Mouse (Mus musculus): ENCODE data around the gene Prpf6. TPM values are rescaled to one million over a fixed set of nuclear protein-coding genes. Genes with fewer than 3 reads are reported as not detected.
A peak's percentile ranks its signal among the peaks of the same experiment; 100 is the strongest.

Prpf6 gene
- total RNA-seq, 1 experiment, result 67.8 TPM

- in situ Hi-C loops (cut with MboI; ENCODE audit: low sequenced_read_pairs in 2 of 2, unreplicated experiment in 2 of 2), result no loop called here
- DNase-seq (ENCODE audit: low read depth, low spot score), result no peak
- peak within 1 kb of the TSS; percentile 83 for H3K9ac ChIP-seq (ENCODE audit: insufficient read depth, low read depth, low read length, poor library complexity, severe bottlenecking)
- no peak within 1 kb of the TSS for H3K27ac ChIP-seq (ENCODE audit: insufficient read depth, low read depth, low read length, poor library complexity, severe bottlenecking)
- H3K9me3 ChIP-seq (ENCODE audit: control insufficient read depth, insufficient read depth, low read depth, low read length), result no peaks in the 10 kb centered on the region
- peaks cover 4 to 6% of the 10 kb centered on the region in 2 experiments; a peak in 2 of 4 replicates for H3K4me1 ChIP-seq (ENCODE audit: control insufficient read depth in 2 of 2, insufficient read depth in 2 of 2, low read length in 2 of 2, poor library complexity in 1 of 2)
- no peaks in the 10 kb centered on the region for H3K36me3 ChIP-seq (ENCODE audit: control insufficient read depth, insufficient read depth, low read length, poor library complexity, severe bottlenecking)
- TF ChIP-seq ZC3H11A (IDR thresholded peaks at IDR 0.05; ENCODE audit: borderline replicate concordance, low read depth, low read length) (no peak), CHD2 (IDR thresholded peaks at IDR 0.05; ENCODE audit: low read depth, low read length) (no peak), MAFK (IDR thresholded peaks at IDR 0.05; ENCODE audit: insufficient read depth, low read depth, low read length) (no peak), ZNF384 (IDR thresholded peaks at IDR 0.05; ENCODE audit: low read depth, low read length) (no peak), HCFC1 (IDR thresholded peaks at IDR 0.05; ENCODE audit: borderline replicate concordance, insufficient read depth, low read length) (no peak)
- H3K4me3 ChIP-seq (ENCODE audit: insufficient read depth in 1 of 2, low read depth in 1 of 2, low read length in 2 of 2, poor library complexity in 1 of 2, severe bottlenecking in 1 of 2), result peak within 1 kb of the TSS; percentile 90 to 91
Measured at GRCm38 (mm10) chr2:181598454-181599351, 7.0 kb downstream of the Prpf6 start, which contains the start of gene Samd10. Samd10 (minus strand) TSS chr2:181599212.

GRCm38 (mm10) chr2:181600226-181600758 lies 8.6 kb downstream of the Prpf6 start:
- H3K4me3 ChIP-seq (ENCODE audit: insufficient read depth in 1 of 2, low read depth in 1 of 2, low read length in 2 of 2, poor library complexity in 1 of 2, severe bottlenecking in 1 of 2), result peak overlapping the region; percentile 81 to 98
- no peak overlapping the region for H3K27ac ChIP-seq (ENCODE audit: insufficient read depth, low read depth, low read length, poor library complexity, severe bottlenecking)
- H3K9me3 ChIP-seq (ENCODE audit: control insufficient read depth, insufficient read depth, low read depth, low read length), result no peaks in the 10 kb centered on the region
- in situ Hi-C loops (cut with MboI; ENCODE audit: low sequenced_read_pairs in 2 of 2, unreplicated experiment in 2 of 2), result no loop called here
- TF ChIP-seq HCFC1 (IDR thresholded peaks at IDR 0.05; ENCODE audit: borderline replicate concordance, insufficient read depth, low read length) (no peak), ZNF384 (IDR thresholded peaks at IDR 0.05; ENCODE audit: low read depth, low read length) (no peak), ZC3H11A (IDR thresholded peaks at IDR 0.05; ENCODE audit: borderline replicate concordance, low read depth, low read length) (no peak), CHD2 (IDR thresholded peaks at IDR 0.05; ENCODE audit: low read depth, low read length) (no peak), MAFK (IDR thresholded peaks at IDR 0.05; ENCODE audit: insufficient read depth, low read depth, low read length) (no peak)
- peak overlapping the region; percentile 80 for H3K9ac ChIP-seq (ENCODE audit: insufficient read depth, low read depth, low read length, poor library complexity, severe bottlenecking)
- no peaks in the 10 kb centered on the region for H3K36me3 ChIP-seq (ENCODE audit: control insufficient read depth, insufficient read depth, low read length, poor library complexity, severe bottlenecking)
- peaks cover 4 to 6% of the 10 kb centered on the region in 2 experiments; a peak in 2 of 4 replicates for H3K4me1 ChIP-seq (ENCODE audit: control insufficient read depth in 2 of 2, insufficient read depth in 2 of 2, low read length in 2 of 2, poor library complexity in 1 of 2)
- DNase-seq (ENCODE audit: low read depth, low spot score), result no peak

GRCm38 (mm10) chr2:181600828-181601750 lies 9.4 kb downstream of the Prpf6 start:
- Histone ChIP-seq H3K4me3 (ENCODE audit: insufficient read depth in 1 of 2, low read depth in 1 of 2, low read length in 2 of 2, poor library complexity in 1 of 2, severe bottlenecking in 1 of 2) (peak overlapping the region; percentile 81 to 98), H3K9ac (ENCODE audit: insufficient read depth, low read depth, low read length, poor library complexity, severe bottlenecking) (peak overlapping the region; percentile 87), H3K36me3 (ENCODE audit: control insufficient read depth, insufficient read depth, low read length, poor library complexity, severe bottlenecking) (no peaks in the 10 kb centered on the region), H3K4me1 (ENCODE audit: control insufficient read depth in 2 of 2, insufficient read depth in 2 of 2, low read length in 2 of 2, poor library complexity in 1 of 2) (peaks cover 4 to 6% of the 10 kb centered on the region in 2 experiments; a peak in 2 of 4 replicates), H3K27ac (ENCODE audit: insufficient read depth, low read depth, low read length, poor library complexity, severe bottlenecking) (peak overlapping the region; percentile 37), H3K9me3 (ENCODE audit: control insufficient read depth, insufficient read depth, low read depth, low read length) (no peaks in the 10 kb centered on the region)
- in situ Hi-C loops (cut with MboI; ENCODE audit: low sequenced_read_pairs in 2 of 2, unreplicated experiment in 2 of 2), result no loop called here
- TF ChIP-seq MAFK (IDR thresholded peaks at IDR 0.05; ENCODE audit: insufficient read depth, low read depth, low read length), result no peak
- no peak for TF ChIP-seq ZC3H11A (IDR thresholded peaks at IDR 0.05; ENCODE audit: borderline replicate concordance, low read depth, low read length)
- TF ChIP-seq HCFC1 (IDR thresholded peaks at IDR 0.05; ENCODE audit: borderline replicate concordance, insufficient read depth, low read length), result peak; percentile 75; the same call in 1 of the 2 replicates
- peak; percentile 30; the same call in 1 of the 2 replicates for TF ChIP-seq CHD2 (IDR thresholded peaks at IDR 0.05; ENCODE audit: low read depth, low read length)
- no peak for TF ChIP-seq ZNF384 (IDR thresholded peaks at IDR 0.05; ENCODE audit: low read depth, low read length)
- DNase-seq (ENCODE audit: low read depth, low spot score), result peak; percentile 95

GRCm38 (mm10) chr2:181601751-181602145 lies 10.1 kb downstream of the Prpf6 start:
- Histone ChIP-seq H3K4me1 (ENCODE audit: control insufficient read depth in 2 of 2, insufficient read depth in 2 of 2, low read length in 2 of 2, poor library complexity in 1 of 2) (peaks cover 4 to 6% of the 10 kb centered on the region in 2 experiments; a peak in 2 of 4 replicates), H3K36me3 (ENCODE audit: control insufficient read depth, insufficient read depth, low read length, poor library complexity, severe bottlenecking) (no peaks in the 10 kb centered on the region), H3K9me3 (ENCODE audit: control insufficient read depth, insufficient read depth, low read depth, low read length) (no peaks in the 10 kb centered on the region), H3K4me3 (ENCODE audit: insufficient read depth in 1 of 2, low read depth in 1 of 2, low read length in 2 of 2, poor library complexity in 1 of 2, severe bottlenecking in 1 of 2) (peak overlapping the region; percentile 81 to 98), H3K27ac (ENCODE audit: insufficient read depth, low read depth, low read length, poor library complexity, severe bottlenecking) (no peak overlapping the region), H3K9ac (ENCODE audit: insufficient read depth, low read depth, low read length, poor library complexity, severe bottlenecking) (peak overlapping the region; percentile 87)
- DNase-seq (ENCODE audit: low read depth, low spot score), result no peak
- in situ Hi-C loops (cut with MboI; ENCODE audit: low sequenced_read_pairs in 2 of 2, unreplicated experiment in 2 of 2), result no loop called here
- TF ChIP-seq ZNF384 (IDR thresholded peaks at IDR 0.05; ENCODE audit: low read depth, low read length) (no peak), CHD2 (IDR thresholded peaks at IDR 0.05; ENCODE audit: low read depth, low read length) (no peak), MAFK (IDR thresholded peaks at IDR 0.05; ENCODE audit: insufficient read depth, low read depth, low read length) (no peak), ZC3H11A (IDR thresholded peaks at IDR 0.05; ENCODE audit: borderline replicate concordance, low read depth, low read length) (no peak)
